ENCODE assay signal across 28 mouse cellular contexts in genomic region chr5:92890902-92891301, GRCm38 (mm10).
A peak's percentile ranks its signal among the peaks of the same experiment; 100 is the strongest.
DNase-seq lines count a peak whose midpoint lies in the region; ATAC-seq and TF ChIP-seq lines count a peak whose summit lies in the region.
"Had no signal": no experiment of that assay in that cellular context is flagged by ENCODE, and none has a peak within 500 bp of the region (broad histone marks: within the 10 kb centered on the region; RNA-seq: fewer than 3 reads in every experiment).

No protein-coding gene starts in this region.

- TF ChIP-seq POLR2A in heart, adult 2 months (IDR thresholded peaks at IDR 0.05; ENCODE audit: insufficient read depth, low read depth, low read length): no peak
- TF ChIP-seq POLR2A in small intestine, adult 2 months (IDR thresholded peaks at IDR 0.05; ENCODE audit: low read depth, low read length): no peak

- peak; percentile 85 for DNase-seq in heart, embryonic 10.5 days (ENCODE audit: low spot score)
- no peak for DNase-seq in heart, adult 2 months
- no peak for DNase-seq in heart, postnatal 25 days (ENCODE audit: low spot score)
- DNase-seq in lung, embryonic 14.5 days: peak; percentile 71
- DNase-seq in lung, postnatal 36 days: no peak
- DNase-seq: adrenal gland, adult 8-10 months; cerebellum, adult 2 months; cerebellum, postnatal 14 days; gastrocnemius, adult 2 months; kidney, adult 8-10 months; kidney, postnatal 4 days; layer of hippocampus, postnatal 36 days; left cerebral cortex, postnatal 4 days; right cerebral cortex, postnatal 25 days; spleen, adult 18-20 months; thymus, postnatal 14 days had no signal

- no peak overlapping the region; the same call in 1 of the 2 replicates for H3K9ac ChIP-seq in heart, adult 2 months (ENCODE audit: low read depth, low read length)
- H3K9ac ChIP-seq in heart, embryonic 15.5 days: no peak overlapping the region
- no peak overlapping the region for H3K9ac ChIP-seq in lung, embryonic 14.5 days
- H3K9ac ChIP-seq: intestine, embryonic 15.5 days; liver, embryonic 14.5 days had no signal

- no peak for TF ChIP-seq EP300 in heart, adult 2 months (IDR thresholded peaks at IDR 0.05; ENCODE audit: insufficient read depth, low read depth, low read length)

- H3K36me3 ChIP-seq in heart, embryonic 10.5 days: no peaks in the 10 kb centered on the region
- H3K36me3 ChIP-seq in heart, adult 2 months (ENCODE audit: control insufficient read depth, insufficient read depth, low read length): peaks cover 8% of the 10 kb centered on the region; the same call in 1 of the 2 replicates
- no peaks in the 10 kb centered on the region for H3K36me3 ChIP-seq in heart, embryonic 15.5 days
- H3K36me3 ChIP-seq in lung, embryonic 14.5 days (ENCODE audit: insufficient read depth): no peaks in the 10 kb centered on the region
- peaks cover 12% of the 10 kb centered on the region for H3K36me3 ChIP-seq in small intestine, adult 2 months (ENCODE audit: control insufficient read depth, insufficient read depth, low read length)
- H3K36me3 ChIP-seq: intestine, embryonic 15.5 days had no signal

- no peaks in the 10 kb centered on the region for H3K79me2 ChIP-seq in heart, adult 2 months (replicated peaks; ENCODE audit: control insufficient read depth, insufficient read depth, low read length)

- H3K27me3 ChIP-seq in heart, embryonic 10.5 days (ENCODE audit: insufficient read depth, poor library complexity, severe bottlenecking): no peaks in the 10 kb centered on the region
- no peaks in the 10 kb centered on the region for H3K27me3 ChIP-seq in heart, adult 2 months (ENCODE audit: control insufficient read depth, insufficient read depth, low read length)
- no peaks in the 10 kb centered on the region for H3K27me3 ChIP-seq in heart, embryonic 15.5 days
- H3K27me3 ChIP-seq in lung, embryonic 14.5 days (ENCODE audit: insufficient read depth, low read length): no peaks in the 10 kb centered on the region
- H3K27me3 ChIP-seq in small intestine, adult 2 months (ENCODE audit: control insufficient read depth, insufficient read depth, low read length): no peaks in the 10 kb centered on the region
- H3K27me3 ChIP-seq: CH12.LX; intestine, embryonic 15.5 days had no signal

- TF ChIP-seq CTCF in heart, adult 2 months (IDR thresholded peaks at IDR 0.05): no peak
- no peak for TF ChIP-seq CTCF in lung, embryonic 14.5 days (IDR thresholded peaks at IDR 0.05; ENCODE audit: low read depth)
- TF ChIP-seq CTCF in small intestine, adult 2 months (IDR thresholded peaks at IDR 0.05; ENCODE audit: extremely low read depth, insufficient read length, insufficient replicate concordance, low read depth, low read length): no peak

- ATAC-seq in heart, embryonic 15.5 days (replicated peaks; ENCODE audit: insufficient number of reproducible peaks, insufficient read depth, low FRiP score, low read depth): peak; percentile 85
- peak; percentile 69 for ATAC-seq in lung, embryonic 14.5 days (ENCODE audit: insufficient read depth)
- ATAC-seq: activated CD4-positive, CD25-positive, alpha-beta regulatory T cell, adult 4 months; forebrain, embryonic 16.5 days; hindbrain, embryonic 16.5 days; intestine, embryonic 15.5 days; midbrain, embryonic 16.5 days had no signal

- intact Hi-C loops in heart, adult 2 months (cut with DNase I): loop anchor here (5.0 kb wide), 1 partner anchor 41 kb away; no protein-coding TSS in a partner anchor
- intact Hi-C loops in heart, postnatal 25 days (cut with DNase I): no loop called here

- H3K9me3 ChIP-seq in heart, embryonic 10.5 days: no peaks in the 10 kb centered on the region
- no peaks in the 10 kb centered on the region for H3K9me3 ChIP-seq in heart, embryonic 15.5 days (replicated peaks)
- no peaks in the 10 kb centered on the region for H3K9me3 ChIP-seq in lung, embryonic 14.5 days (ENCODE audit: low read depth, low read length)
- H3K9me3 ChIP-seq: intestine, embryonic 15.5 days had no signal

- no peak overlapping the region for H3K4me2 ChIP-seq in heart, embryonic 15.5 days
- H3K4me2 ChIP-seq in lung, embryonic 14.5 days: no peak overlapping the region
- H3K4me2 ChIP-seq: intestine, embryonic 15.5 days; midbrain, embryonic 11.5 days had no signal

- WGBS in heart, embryonic 10.5 days: 22% methylated on average over 5 of the region's 5 CpGs
- 50% methylated on average over 5 of the region's 5 CpGs for WGBS in heart, adult 2 months
- 20% methylated on average over 5 of the region's 5 CpGs for WGBS in heart, embryonic 15.5 days
- 47% methylated on average over 5 of the region's 5 CpGs for WGBS in lung, embryonic 14.5 days
- 52% methylated on average over 5 of the region's 5 CpGs for WGBS in small intestine, adult 2 months

- H3K27ac ChIP-seq in heart, embryonic 10.5 days: peak overlapping the region; percentile 37; the same call in 1 of the 2 replicates
- no peak overlapping the region for H3K27ac ChIP-seq in heart, adult 2 months
- peak overlapping the region; percentile 77 for H3K27ac ChIP-seq in heart, embryonic 15.5 days
- H3K27ac ChIP-seq in lung, embryonic 14.5 days (ENCODE audit: low read depth): no peak overlapping the region; the same call in 1 of the 2 replicates
- H3K27ac ChIP-seq in small intestine, adult 2 months (ENCODE audit: insufficient read depth, low read depth, low read length): peak overlapping the region; percentile 29; the same call in 1 of the 2 replicates
- H3K27ac ChIP-seq: gastrocnemius, adult 2 months; intestine, embryonic 15.5 days; kidney, postnatal 0 days; liver, embryonic 14.5 days had no signal

- H3K4me3 ChIP-seq in heart, embryonic 10.5 days: no peak overlapping the region
- no peak overlapping the region for H3K4me3 ChIP-seq in heart, adult 2 months
- H3K4me3 ChIP-seq in heart, embryonic 15.5 days: no peak overlapping the region
- no peak overlapping the region for H3K4me3 ChIP-seq in lung, embryonic 14.5 days (ENCODE audit: low read depth, low read length)
- H3K4me3 ChIP-seq in small intestine, adult 2 months (ENCODE audit: low read depth, low read length): no peak overlapping the region
- H3K4me3 ChIP-seq: erythroblast, embryonic 14.5 days; gastrocnemius, adult 2 months; intestine, embryonic 15.5 days had no signal

- H3K4me1 ChIP-seq in heart, embryonic 10.5 days: peaks cover 63% of the 10 kb centered on the region
- H3K4me1 ChIP-seq in heart, adult 2 months (ENCODE audit: control insufficient read depth, insufficient read depth, low read length): peaks cover 4% of the 10 kb centered on the region; the same call in 1 of the 2 replicates
- peaks cover 66% of the 10 kb centered on the region for H3K4me1 ChIP-seq in heart, embryonic 15.5 days (replicated peaks)
- peaks cover 19% of the 10 kb centered on the region; the same call in 1 of the 2 replicates for H3K4me1 ChIP-seq in lung, embryonic 14.5 days (ENCODE audit: insufficient read depth)
- peaks cover 44% of the 10 kb centered on the region for H3K4me1 ChIP-seq in small intestine, adult 2 months (ENCODE audit: control insufficient read depth, insufficient read depth, insufficient read length, low read length)

Comparison
In these comparisons a context has a peak if more than half of its experiments do, and no peak if none do; other contexts are left out.
1. DNase-seq: peak in heart, embryonic 10.5 days (single experiment) and lung, embryonic 14.5 days (single experiment); none in heart, adult 2 months (0 of 2), heart, postnatal 25 days (single experiment) and lung, postnatal 36 days (single experiment).
2. H3K27ac ChIP-seq: peak in heart, embryonic 10.5 days (single experiment), heart, embryonic 15.5 days (single experiment) and small intestine, adult 2 months (single experiment); none in heart, adult 2 months (single experiment) and lung, embryonic 14.5 days (single experiment).